Mouse (Mus musculus) olfactory bulb, adult 2 months (tissue): Measurements from ENCODE around the gene Foxred2.

Source experiments
- CTCF ChIP-seq: fragments of 200-500 bp; IDR thresholded peaks from 2 replicates; pipeline ENCODE4 v1.5.1; 2012; ENCODE audit warnings: low read depth, mild to moderate bottlenecking, low read length, moderate library complexity; ENCODE audit not compliant: insufficient read depth
- POLR2A ChIP-seq: fragments of 200-500 bp; IDR thresholded peaks from 2 replicates; pipeline ENCODE4 v1.6.1; 2012; ENCODE audit warnings: mild to moderate bottlenecking, low read depth, low read length, moderate library complexity; ENCODE audit not compliant: insufficient read depth

DNA sequence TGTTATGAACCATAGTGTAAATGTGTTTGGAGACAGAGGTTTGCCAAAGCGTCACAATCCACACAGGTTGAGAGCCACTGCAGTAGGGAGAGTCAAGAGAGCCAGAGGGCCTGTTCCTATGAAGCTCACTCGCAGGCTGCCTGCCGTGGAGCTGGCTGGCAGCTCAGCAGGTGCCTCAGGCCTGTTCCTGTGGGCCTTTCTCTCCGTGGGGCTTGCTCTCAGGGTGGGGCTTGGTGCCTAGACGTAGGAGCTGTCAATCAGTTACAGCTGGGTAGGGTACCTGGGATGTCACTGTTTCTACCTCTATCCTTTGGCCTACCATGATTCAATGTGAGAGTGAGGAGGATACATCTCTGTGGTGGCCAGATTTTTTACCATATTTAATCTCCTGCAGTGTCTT is 21.6 kb downstream of the Foxred2 start:
- TF ChIP-seq CTCF (no peak), POLR2A (no peak)
